Mouse (Mus musculus): ENCODE data around the gene Lrfn3. TPM values are rescaled to one million over a fixed set of nuclear protein-coding genes. Genes with fewer than 3 reads are reported as not detected.

Lrfn3 gene
- polyA plus RNA-seq, 2 experiments: 0.79 to 1.4 TPM

DNA sequence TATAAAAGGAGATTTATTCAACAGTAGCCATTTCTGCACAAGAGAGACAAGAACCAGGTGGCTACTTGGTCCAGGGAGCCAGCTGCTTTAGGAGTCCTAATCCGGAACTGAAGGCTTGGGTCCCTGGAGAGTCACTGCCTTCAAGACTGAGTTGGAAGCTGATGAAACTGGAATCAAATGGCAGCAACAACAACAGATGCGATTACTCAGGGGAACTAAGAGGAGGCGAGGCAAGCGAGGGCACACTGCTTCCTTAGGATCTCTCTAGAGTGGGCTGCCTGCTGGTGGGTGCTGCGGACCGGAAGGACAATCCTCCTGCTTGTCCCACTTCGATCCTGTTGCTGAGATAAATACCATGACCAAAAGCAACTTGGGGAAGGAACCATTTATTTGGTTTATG, 37.1 kb upstream of the Lrfn3 start:
- ATAC-seq (ENCODE audit: insufficient read depth): no peak
- H3K9me3 ChIP-seq (ENCODE audit: control insufficient read depth, low read length): no peaks in the 10 kb centered on the region
- 58% methylated on average over 7 of the region's 7 CpGs for WGBS (ENCODE audit: insufficient replicate concordance)
- no peak overlapping the region for H3K9ac ChIP-seq (replicated peaks)
- no peak for DNase-seq (ENCODE audit: low read depth in 3 of 3, low spot score in 3 of 3)
- no peaks in the 10 kb centered on the region for H3K4me1 ChIP-seq (replicated peaks; ENCODE audit: control insufficient read depth in 2 of 2, insufficient read depth in 2 of 2, low read length in 1 of 2)
- H3K36me3 ChIP-seq (replicated peaks; ENCODE audit: control insufficient read depth, insufficient read depth, low read depth): no peaks in the 10 kb centered on the region
- TF ChIP-seq EP300 (IDR thresholded peaks at IDR 0.05; ENCODE audit: low read depth) (no peak), CTCF (IDR thresholded peaks at IDR 0.05; ENCODE audit: low read depth) (no peak)
- no peak overlapping the region for H3K27ac ChIP-seq
- no peak overlapping the region for H3K4me3 ChIP-seq (ENCODE audit: insufficient read depth in 1 of 2, low read depth in 2 of 2, low read length in 2 of 2)
- H3K4me2 ChIP-seq (ENCODE audit: low read depth): no peak overlapping the region
- H3K27me3 ChIP-seq (ENCODE audit: control insufficient read depth, insufficient read depth, low read length): no peaks in the 10 kb centered on the region

DNA sequence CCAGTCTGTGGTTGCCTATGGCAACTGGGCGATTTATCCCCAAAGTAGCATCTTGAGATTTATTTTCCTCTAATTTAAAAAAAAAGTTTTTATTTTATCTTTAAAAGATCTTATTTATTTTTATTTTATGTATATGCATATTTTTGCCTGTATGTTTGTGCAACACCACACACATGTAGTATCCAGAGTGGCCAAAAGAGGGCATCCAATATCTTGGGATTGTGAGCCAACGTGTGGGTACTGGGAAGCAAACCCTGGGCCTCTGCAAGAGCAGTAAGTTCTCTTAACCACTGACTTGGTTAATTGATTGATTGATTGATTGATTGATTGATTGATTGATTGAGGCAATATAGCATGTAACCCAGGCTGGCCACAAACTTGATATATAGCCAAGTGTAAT, 32.3 kb upstream of the Lrfn3 start:
- no peak overlapping the region for H3K4me2 ChIP-seq (ENCODE audit: low read depth)
- no peak overlapping the region for H3K9ac ChIP-seq (replicated peaks)
- no peaks in the 10 kb centered on the region for H3K27me3 ChIP-seq (ENCODE audit: control insufficient read depth, insufficient read depth, low read length)
- TF ChIP-seq CTCF (IDR thresholded peaks at IDR 0.05; ENCODE audit: low read depth) (peak; percentile 27), EP300 (IDR thresholded peaks at IDR 0.05; ENCODE audit: low read depth) (no peak)
- 34% methylated on average over 2 of the region's 2 CpGs for WGBS (ENCODE audit: insufficient replicate concordance)
- no peak overlapping the region for H3K4me3 ChIP-seq (ENCODE audit: insufficient read depth in 1 of 2, low read depth in 2 of 2, low read length in 2 of 2)
- H3K9me3 ChIP-seq (ENCODE audit: control insufficient read depth, low read length): no peaks in the 10 kb centered on the region
- H3K27ac ChIP-seq: no peak overlapping the region
- peaks cover 0 to 10% of the 10 kb centered on the region in 2 experiments; a peak in 2 of 4 replicates for H3K4me1 ChIP-seq (replicated peaks; ENCODE audit: control insufficient read depth in 2 of 2, insufficient read depth in 2 of 2, low read length in 1 of 2)
- no peaks in the 10 kb centered on the region for H3K36me3 ChIP-seq (replicated peaks; ENCODE audit: control insufficient read depth, insufficient read depth, low read depth)
- ATAC-seq (ENCODE audit: insufficient read depth) (no peak), DNase-seq (ENCODE audit: low read depth in 3 of 3, low spot score in 3 of 3) (no peak)

- Histone ChIP-seq H3K4me3 (ENCODE audit: insufficient read depth in 1 of 2, low read depth in 2 of 2, low read length in 2 of 2) (no peak overlapping the region), H3K27me3 (ENCODE audit: control insufficient read depth, insufficient read depth, low read length) (no peaks in the 10 kb centered on the region), H3K36me3 (replicated peaks; ENCODE audit: control insufficient read depth, insufficient read depth, low read depth) (no peaks in the 10 kb centered on the region), H3K9me3 (ENCODE audit: control insufficient read depth, low read length) (no peaks in the 10 kb centered on the region), H3K9ac (replicated peaks) (no peak overlapping the region), H3K27ac (no peak overlapping the region), H3K4me1 (replicated peaks; ENCODE audit: control insufficient read depth in 2 of 2, insufficient read depth in 2 of 2, low read length in 1 of 2) (peaks cover 0 to 10% of the 10 kb centered on the region in 2 experiments; a peak in 2 of 4 replicates), H3K4me2 (ENCODE audit: low read depth) (no peak overlapping the region)
- ATAC-seq (ENCODE audit: insufficient read depth): peak; percentile 51
- 8% methylated on average over 11 of the region's 11 CpGs for WGBS (ENCODE audit: insufficient replicate concordance)
- peak in 2 of 3 experiments; percentile 23 to 31 for DNase-seq (ENCODE audit: low read depth in 3 of 3, low spot score in 3 of 3)
- no peak for TF ChIP-seq EP300 (IDR thresholded peaks at IDR 0.05; ENCODE audit: low read depth)
Measured at GRCm38 (mm10) chr7:30394379-30394778, 31.8 kb upstream of the Lrfn3 start.

GRCm38 (mm10) chr7:30393631-30394030, 31.1 kb upstream of the Lrfn3 start:
- Histone ChIP-seq H3K9ac (replicated peaks) (no peak overlapping the region), H3K27me3 (ENCODE audit: control insufficient read depth, insufficient read depth, low read length) (no peaks in the 10 kb centered on the region), H3K4me1 (replicated peaks; ENCODE audit: control insufficient read depth in 2 of 2, insufficient read depth in 2 of 2, low read length in 1 of 2) (peaks cover 0 to 10% of the 10 kb centered on the region in 2 experiments; a peak in 2 of 4 replicates), H3K9me3 (ENCODE audit: control insufficient read depth, low read length) (no peaks in the 10 kb centered on the region), H3K27ac (no peak overlapping the region), H3K4me2 (ENCODE audit: low read depth) (no peak overlapping the region), H3K4me3 (ENCODE audit: insufficient read depth in 1 of 2, low read depth in 2 of 2, low read length in 2 of 2) (no peak overlapping the region), H3K36me3 (replicated peaks; ENCODE audit: control insufficient read depth, insufficient read depth, low read depth) (no peaks in the 10 kb centered on the region)
- TF ChIP-seq CTCF (IDR thresholded peaks at IDR 0.05; ENCODE audit: low read depth): no peak
- no peak for TF ChIP-seq EP300 (IDR thresholded peaks at IDR 0.05; ENCODE audit: low read depth)
- DNase-seq (ENCODE audit: low read depth in 3 of 3, low spot score in 3 of 3) (no peak), ATAC-seq (ENCODE audit: insufficient read depth) (no peak)
- WGBS (ENCODE audit: insufficient replicate concordance): 55% methylated on average over 4 of the region's 4 CpGs

DNA sequence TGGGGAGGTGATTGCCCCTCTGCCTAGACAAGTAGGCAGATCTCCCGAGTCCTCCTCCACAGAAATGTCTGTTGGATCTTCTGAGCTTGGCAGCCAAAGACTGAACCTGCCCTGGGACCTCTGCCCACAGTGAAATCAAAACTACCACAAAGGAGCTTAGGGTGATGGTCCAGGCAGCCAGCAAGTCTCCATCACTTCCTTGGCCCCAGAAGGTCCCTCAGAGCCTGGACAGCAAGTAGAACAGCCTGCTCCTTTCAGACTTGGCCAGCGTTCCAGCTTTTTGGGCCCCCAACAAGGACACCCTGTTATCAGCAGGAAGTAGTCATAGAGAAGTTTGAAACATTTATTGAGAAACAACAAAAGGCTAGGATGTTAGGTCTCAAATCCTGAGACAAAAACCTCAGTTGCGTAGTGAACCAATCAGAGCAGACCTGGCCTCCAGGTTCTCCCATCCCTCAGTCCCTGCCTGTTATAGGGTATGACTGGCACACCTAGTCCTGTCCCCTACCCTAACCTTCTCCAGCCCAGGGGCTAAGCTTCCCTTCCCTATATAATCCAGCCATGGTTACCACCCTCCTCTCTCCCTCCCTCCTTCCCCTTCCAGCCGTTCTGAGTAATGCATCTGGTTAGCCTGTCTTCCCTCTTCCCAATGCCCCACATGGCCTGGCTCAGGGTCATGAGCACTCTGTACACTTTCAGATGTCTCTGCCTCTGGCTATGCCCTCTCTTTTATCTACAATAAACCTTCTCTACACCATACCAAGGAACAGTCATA, 30.4 kb upstream of the Lrfn3 start:
- no peak overlapping the region for H3K4me2 ChIP-seq (ENCODE audit: low read depth)
- H3K4me1 ChIP-seq (replicated peaks; ENCODE audit: control insufficient read depth in 2 of 2, insufficient read depth in 2 of 2, low read length in 1 of 2): peaks cover 0 to 10% of the 10 kb centered on the region in 2 experiments; a peak in 2 of 4 replicates
- no peak overlapping the region for H3K9ac ChIP-seq (replicated peaks)
- TF ChIP-seq CTCF (IDR thresholded peaks at IDR 0.05; ENCODE audit: low read depth) (no peak), EP300 (IDR thresholded peaks at IDR 0.05; ENCODE audit: low read depth) (no peak)
- H3K9me3 ChIP-seq (ENCODE audit: control insufficient read depth, low read length): no peaks in the 10 kb centered on the region
- ATAC-seq (ENCODE audit: insufficient read depth): no peak
- no peaks in the 10 kb centered on the region for H3K36me3 ChIP-seq (replicated peaks; ENCODE audit: control insufficient read depth, insufficient read depth, low read depth)
- DNase-seq (ENCODE audit: low read depth in 3 of 3, low spot score in 3 of 3): no peak
- H3K4me3 ChIP-seq (ENCODE audit: insufficient read depth in 1 of 2, low read depth in 2 of 2, low read length in 2 of 2): no peak overlapping the region
- no peaks in the 10 kb centered on the region for H3K27me3 ChIP-seq (ENCODE audit: control insufficient read depth, insufficient read depth, low read length)
- no peak overlapping the region for H3K27ac ChIP-seq
- 44% methylated on average over 4 of the region's 4 CpGs for WGBS (ENCODE audit: insufficient replicate concordance)

Measured in liver, embryonic 14.5 days (tissue).